Mouse (Mus musculus): Measurements from ENCODE around the gene Pa2g4. TPM values are rescaled to one million over a fixed set of nuclear protein-coding genes. Genes with fewer than 3 reads are reported as not detected.
A peak's percentile ranks its signal among the peaks of the same experiment; 100 is the strongest.

Gene Pa2g4
- polyA plus RNA-seq, 1 experiment from 2014 or later: 189 TPM

DNA sequence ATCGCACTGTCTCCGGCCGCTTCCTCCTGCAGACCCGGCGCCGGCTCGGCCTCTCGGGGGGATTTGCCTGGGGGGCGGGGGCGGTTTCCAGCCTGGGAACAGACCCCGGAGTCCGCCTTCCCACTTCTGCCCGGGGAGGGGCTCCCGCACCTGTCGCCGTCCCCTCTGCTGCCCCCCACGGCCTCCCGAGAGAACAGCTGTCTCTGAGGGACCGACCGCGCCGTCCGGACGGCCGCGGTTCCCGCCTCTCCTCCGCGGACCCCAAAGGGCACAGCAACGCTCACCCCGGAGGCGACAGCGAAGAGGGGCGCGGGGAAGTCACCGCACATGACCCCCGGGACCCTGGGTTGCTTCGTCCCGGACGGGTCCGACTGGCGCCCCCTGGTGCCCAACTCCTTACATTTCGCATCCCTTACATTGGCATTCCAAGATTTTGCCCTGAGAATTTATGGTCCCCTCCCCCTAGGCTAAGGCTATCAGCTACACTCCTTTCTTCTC, 24.5 kb upstream of the Pa2g4 start:
- no peaks in the 10 kb centered on the region for H3K36me3 ChIP-seq
- peak overlapping the region; percentile 54 for H3K4me3 ChIP-seq
- peaks cover 42% of the 10 kb centered on the region for H3K27me3 ChIP-seq
- H3K4me1 ChIP-seq: peaks cover 12% of the 10 kb centered on the region; the same call in 1 of the 2 replicates
- H3K27ac ChIP-seq: peak overlapping the region; percentile 87
- H3K9ac ChIP-seq: peak overlapping the region; percentile 34; the same call in 1 of the 2 replicates
- 0 out of 2 replicates have a peak, but pooled peaks have one; percentile 39 for ATAC-seq (ENCODE audit: insufficient number of reproducible peaks, insufficient read depth, low FRiP score, low TSS enrichment)
- peak overlapping the region; percentile 95 for H3K4me2 ChIP-seq (replicated peaks)
- no peaks in the 10 kb centered on the region for H3K9me3 ChIP-seq
- WGBS: under 1% methylated on average over 43 of the region's 43 CpGs

DNA sequence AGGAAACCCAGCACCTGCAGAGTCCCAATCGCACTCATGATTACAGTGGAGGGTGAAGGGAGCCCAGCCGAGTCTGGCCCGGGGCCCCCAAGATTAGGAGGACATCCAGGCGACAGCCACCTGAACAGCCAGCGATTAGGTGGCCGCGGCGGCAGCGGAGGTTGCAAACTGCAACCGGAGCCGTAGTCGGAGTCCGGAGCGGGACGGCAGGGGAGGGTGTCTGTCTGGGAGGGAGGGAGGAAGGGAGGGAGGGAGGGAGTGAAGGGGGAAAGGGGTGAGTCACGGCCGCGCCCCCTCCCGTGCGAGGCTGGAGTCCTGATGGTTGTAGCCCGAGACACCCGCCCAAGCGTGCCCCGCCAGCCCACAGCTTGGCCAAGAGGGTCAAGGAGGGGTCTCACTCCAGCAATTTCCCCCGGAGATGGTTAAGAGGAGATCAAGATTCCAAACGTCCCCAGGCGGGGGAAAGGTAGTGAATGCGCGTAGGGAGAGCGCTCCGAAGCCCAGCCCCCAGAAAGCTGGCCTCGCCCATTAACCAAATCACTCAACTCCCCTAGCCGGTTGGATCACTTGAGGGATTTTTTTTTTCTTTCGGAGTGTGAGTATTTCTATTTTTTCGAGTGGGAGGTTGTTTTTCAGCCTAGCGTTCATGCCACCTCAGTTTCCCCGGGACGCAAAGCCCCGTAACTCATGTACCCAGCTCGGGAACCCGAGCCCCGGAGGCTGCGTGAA, 23.8 kb upstream of the Pa2g4 start, which contains the start of gene Erbb3:
Gene Erbb3, minus strand, starts transcription at position 189 of the 729 bp plus-strand sequence.
- under 1% methylated on average over 41 of the region's 43 CpGs for WGBS
- peak within 1 kb of the TSS; percentile 87 for H3K27ac ChIP-seq
- peak within 1 kb of the TSS; percentile 95 for H3K4me2 ChIP-seq (replicated peaks)
- H3K4me1 ChIP-seq: peaks cover 12% of the 10 kb centered on the region; the same call in 1 of the 2 replicates
- H3K9ac ChIP-seq: peak within 1 kb of the TSS; percentile 39
- ATAC-seq (ENCODE audit: insufficient number of reproducible peaks, insufficient read depth, low FRiP score, low TSS enrichment): peak; percentile 53; the same call in 1 of the 2 replicates
- no peaks in the 10 kb centered on the region for H3K9me3 ChIP-seq
- H3K36me3 ChIP-seq: no peaks in the 10 kb centered on the region
- H3K4me3 ChIP-seq: peak within 1 kb of the TSS; percentile 54
- peaks cover 42% of the 10 kb centered on the region for H3K27me3 ChIP-seq

DNA sequence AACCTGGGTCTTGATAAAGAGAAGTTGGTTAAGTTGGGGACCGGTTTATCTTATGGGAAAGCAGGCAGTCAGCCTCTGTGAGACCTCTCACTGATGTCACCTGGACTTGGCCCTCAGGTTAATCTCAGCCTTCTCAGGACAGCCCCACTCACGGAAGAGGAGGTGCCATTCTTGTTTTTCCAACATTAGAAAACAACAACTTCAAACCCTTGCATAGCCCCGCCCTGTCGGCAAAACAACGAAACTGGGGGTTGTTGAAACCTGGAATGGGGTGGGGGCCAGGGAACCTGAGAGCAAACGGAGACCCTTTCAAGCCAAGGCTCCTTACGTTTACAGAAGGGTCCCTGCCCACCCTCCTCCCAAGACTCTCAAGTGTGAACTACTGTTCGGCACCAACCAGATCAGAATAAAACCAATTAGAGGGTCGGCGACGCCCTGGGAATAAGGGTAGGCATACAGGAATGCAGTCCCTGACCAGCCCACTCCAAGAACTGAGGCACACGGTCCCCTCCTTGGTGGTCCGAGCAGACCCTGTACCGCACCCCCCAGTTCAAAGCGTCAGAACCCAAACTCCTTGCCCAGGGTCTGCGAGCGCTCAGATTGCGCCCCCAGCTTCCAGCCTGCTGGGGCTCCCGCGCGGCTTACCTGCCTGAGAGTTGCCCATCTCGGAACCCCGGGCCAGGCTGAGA, 23.1 kb upstream of the Pa2g4 start:
- ATAC-seq (ENCODE audit: insufficient number of reproducible peaks, insufficient read depth, low FRiP score, low TSS enrichment): peak; percentile 7; the same call in 1 of the 2 replicates
- no peaks in the 10 kb centered on the region for H3K9me3 ChIP-seq
- peak overlapping the region; percentile 87 for H3K27ac ChIP-seq
- H3K4me3 ChIP-seq: peak overlapping the region; percentile 54
- peaks cover 45% of the 10 kb centered on the region for H3K27me3 ChIP-seq
- peak overlapping the region; percentile 95 for H3K4me2 ChIP-seq (replicated peaks)
- no peaks in the 10 kb centered on the region for H3K36me3 ChIP-seq
- peaks cover 12% of the 10 kb centered on the region; the same call in 1 of the 2 replicates for H3K4me1 ChIP-seq
- WGBS: 2% methylated on average over 23 of the region's 23 CpGs
- H3K9ac ChIP-seq: peak overlapping the region; percentile 39

DNA sequence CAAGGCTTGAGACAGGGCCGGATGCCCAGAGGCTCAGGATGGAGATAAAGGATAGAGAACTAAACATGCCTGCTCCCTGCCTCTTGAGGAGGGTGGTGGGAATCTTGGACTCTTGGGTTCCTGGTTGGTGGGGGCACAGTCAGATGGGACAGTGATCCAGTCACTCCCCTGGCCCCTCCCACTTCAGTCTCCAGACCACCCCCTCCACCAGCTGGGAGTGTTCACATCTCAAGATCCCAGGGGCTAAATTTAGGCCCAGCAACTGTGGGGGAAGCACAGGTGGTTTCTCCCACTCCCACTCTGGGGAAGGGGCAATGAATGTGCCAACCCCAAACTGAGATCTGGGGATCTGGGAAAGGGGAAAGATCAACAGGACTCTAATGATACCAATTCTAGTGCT, 22.3 kb upstream of the Pa2g4 start:
- Histone ChIP-seq H3K27me3 (peaks cover 46% of the 10 kb centered on the region), H3K27ac (peak overlapping the region; percentile 32; the same call in 1 of the 2 replicates), H3K36me3 (no peaks in the 10 kb centered on the region), H3K9me3 (no peaks in the 10 kb centered on the region), H3K4me3 (peak overlapping the region; percentile 54), H3K4me2 (replicated peaks) (peak overlapping the region; percentile 95), H3K4me1 (peaks cover 12% of the 10 kb centered on the region), H3K9ac (peak overlapping the region; percentile 10; the same call in 1 of the 2 replicates)
- no peak for ATAC-seq (ENCODE audit: insufficient number of reproducible peaks, insufficient read depth, low FRiP score, low TSS enrichment)
- 12% methylated on average over 1 of the region's 1 CpGs for WGBS

DNA sequence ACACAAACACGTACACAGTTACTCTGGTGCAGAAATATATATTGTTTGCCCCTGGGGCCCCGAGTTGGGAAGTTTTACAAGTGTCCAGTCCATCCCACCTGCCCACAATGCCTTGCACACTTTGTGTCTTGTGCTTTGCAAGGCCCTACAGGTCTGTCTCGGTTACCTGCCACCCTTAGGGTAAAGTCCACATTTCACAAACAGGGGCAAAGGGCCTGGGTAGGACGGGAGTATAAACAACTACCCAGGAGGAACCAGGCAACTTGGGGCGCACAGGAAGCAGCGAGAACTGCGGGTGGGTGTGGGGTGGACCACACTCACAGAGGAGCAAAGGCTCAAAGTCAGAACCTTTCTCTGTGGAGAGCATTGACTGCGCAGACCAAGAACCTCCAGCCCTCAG, 21.9 kb upstream of the Pa2g4 start:
- 27% methylated on average over 8 of the region's 8 CpGs for WGBS
- Histone ChIP-seq H3K36me3 (no peaks in the 10 kb centered on the region), H3K4me3 (peak overlapping the region; percentile 54), H3K4me1 (peaks cover 12% of the 10 kb centered on the region), H3K27ac (peak overlapping the region; percentile 32), H3K4me2 (replicated peaks) (peak overlapping the region; percentile 95), H3K9ac (peak overlapping the region; percentile 10; the same call in 1 of the 2 replicates), H3K27me3 (peaks cover 46% of the 10 kb centered on the region), H3K9me3 (no peaks in the 10 kb centered on the region)
- ATAC-seq (ENCODE audit: insufficient number of reproducible peaks, insufficient read depth, low FRiP score, low TSS enrichment): no peak

DNA sequence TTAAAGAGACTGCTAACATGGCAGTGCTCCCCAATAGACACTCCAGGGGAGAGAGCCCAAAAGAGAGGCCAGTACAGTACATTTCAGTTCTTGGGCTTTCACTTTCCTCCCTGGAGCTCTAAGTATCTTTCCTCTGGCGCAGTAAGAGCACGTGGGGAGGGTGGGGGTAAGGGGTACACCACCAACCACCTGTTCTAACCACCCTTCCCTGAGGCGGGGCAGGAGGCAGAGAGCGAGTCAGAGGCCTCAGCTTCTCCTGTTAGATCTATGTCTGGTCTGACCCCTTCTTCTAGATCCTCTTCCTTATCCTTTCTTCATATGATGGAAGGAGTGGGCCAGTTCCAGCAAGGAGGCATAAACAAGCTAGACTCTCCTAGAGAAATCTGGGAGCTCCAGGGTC, 21.3 kb upstream of the Pa2g4 start:
- WGBS: 28% methylated on average over 4 of the region's 4 CpGs
- Histone ChIP-seq H3K4me2 (replicated peaks) (peak overlapping the region; percentile 95), H3K4me3 (peak overlapping the region; percentile 54; the same call in 1 of the 2 replicates), H3K27me3 (peaks cover 46% of the 10 kb centered on the region), H3K27ac (peak overlapping the region; percentile 32; the same call in 1 of the 2 replicates), H3K9me3 (no peaks in the 10 kb centered on the region), H3K36me3 (no peaks in the 10 kb centered on the region), H3K4me1 (peaks cover 12% of the 10 kb centered on the region), H3K9ac (peak overlapping the region; percentile 11; the same call in 1 of the 2 replicates)
- no peak for ATAC-seq (ENCODE audit: insufficient number of reproducible peaks, insufficient read depth, low FRiP score, low TSS enrichment)

DNA sequence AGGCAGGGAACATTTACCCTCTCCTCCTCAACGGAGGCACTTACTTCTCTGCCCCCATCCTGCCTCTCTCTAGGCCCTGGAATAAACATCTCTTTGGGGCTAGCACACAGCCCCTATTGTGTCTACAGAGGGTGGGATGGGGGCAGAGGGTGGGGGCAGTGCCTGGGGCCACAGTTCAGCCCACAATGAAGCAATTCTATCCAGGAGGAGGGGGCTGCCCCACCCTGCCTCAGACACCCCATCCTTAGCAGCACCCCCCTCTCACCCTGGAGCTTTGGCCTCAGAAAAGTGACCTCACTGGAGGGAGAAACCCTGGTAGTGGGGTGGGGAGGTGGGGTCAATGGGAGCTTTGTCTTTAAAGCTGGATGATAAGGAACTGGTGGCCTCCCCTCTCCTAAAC, 20.8 kb upstream of the Pa2g4 start:
- Histone ChIP-seq H3K4me2 (replicated peaks) (peak overlapping the region; percentile 95), H3K4me3 (no peak overlapping the region), H3K9me3 (no peaks in the 10 kb centered on the region), H3K36me3 (peaks cover under 1% of the 10 kb centered on the region; the same call in 1 of the 2 replicates), H3K27ac (peak overlapping the region; percentile 32; the same call in 1 of the 2 replicates), H3K27me3 (peaks cover 46% of the 10 kb centered on the region), H3K4me1 (peaks cover 12% of the 10 kb centered on the region), H3K9ac (0 out of 2 replicates have a peak overlapping the region, but pooled peaks have one; percentile 11)
- 0% methylated on average over 1 of the region's 1 CpGs for WGBS
- peak; percentile 7; the same call in 1 of the 2 replicates for ATAC-seq (ENCODE audit: insufficient number of reproducible peaks, insufficient read depth, low FRiP score, low TSS enrichment)

DNA sequence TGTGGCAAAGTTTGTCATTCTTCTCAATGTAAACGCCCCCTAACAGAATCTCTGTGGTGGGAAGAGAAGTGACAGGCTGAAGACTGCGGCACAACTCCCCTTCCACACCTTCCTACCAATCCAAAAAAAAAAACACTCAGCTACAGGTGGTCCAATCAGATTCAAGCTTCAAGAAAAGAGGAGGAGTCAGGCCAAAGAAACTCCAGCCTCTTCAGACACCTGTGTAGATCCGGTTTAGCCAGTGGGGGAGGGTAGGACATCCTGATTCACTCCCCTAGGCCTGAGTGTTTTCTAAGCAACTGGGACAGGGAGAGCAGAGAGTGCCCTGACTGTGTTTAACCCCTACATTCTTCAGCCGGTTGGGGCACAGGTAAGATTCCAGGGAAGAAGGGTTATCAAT, 18.6 kb upstream of the Pa2g4 start:
- H3K27me3 ChIP-seq: peaks cover 43% of the 10 kb centered on the region
- no peaks in the 10 kb centered on the region for H3K9me3 ChIP-seq
- H3K27ac ChIP-seq: no peak overlapping the region
- H3K4me1 ChIP-seq: peaks cover 12% of the 10 kb centered on the region
- H3K9ac ChIP-seq: no peak overlapping the region
- ATAC-seq (ENCODE audit: insufficient number of reproducible peaks, insufficient read depth, low FRiP score, low TSS enrichment): no peak
- no peak overlapping the region for H3K4me3 ChIP-seq
- no peak overlapping the region for H3K4me2 ChIP-seq (replicated peaks)
- peaks cover 6% of the 10 kb centered on the region; the same call in 1 of the 2 replicates for H3K36me3 ChIP-seq
- 12% methylated on average over 4 of the region's 4 CpGs for WGBS

DNA sequence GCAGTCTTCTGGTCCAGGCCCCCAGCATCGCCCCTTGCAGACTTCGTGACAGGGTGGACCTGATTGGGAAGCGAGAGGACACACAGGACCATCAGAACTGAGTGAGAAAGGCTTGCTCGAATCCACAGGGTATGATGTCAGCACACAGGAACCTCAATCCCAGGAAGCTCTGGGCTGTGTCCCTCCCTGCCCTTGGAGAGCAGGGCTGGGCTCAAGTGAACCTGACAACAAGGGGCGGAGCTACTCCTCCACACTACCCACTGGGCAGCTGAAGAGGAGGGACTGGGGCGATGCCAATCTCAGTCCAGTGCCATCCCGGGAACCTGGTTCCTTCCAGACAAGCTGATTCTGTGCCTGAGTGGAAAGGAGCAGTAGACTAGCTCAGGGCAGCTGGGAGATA, 17.9 kb upstream of the Pa2g4 start:
- no peaks in the 10 kb centered on the region for H3K9me3 ChIP-seq
- H3K9ac ChIP-seq: no peak overlapping the region
- H3K4me2 ChIP-seq (replicated peaks): no peak overlapping the region
- H3K27me3 ChIP-seq: peaks cover 36% of the 10 kb centered on the region
- H3K36me3 ChIP-seq: peaks cover 6% of the 10 kb centered on the region; the same call in 1 of the 2 replicates
- no peak overlapping the region for H3K27ac ChIP-seq
- WGBS: 44% methylated on average over 7 of the region's 7 CpGs
- no peak overlapping the region for H3K4me3 ChIP-seq
- H3K4me1 ChIP-seq: peaks cover 7% of the 10 kb centered on the region
- no peak for ATAC-seq (ENCODE audit: insufficient number of reproducible peaks, insufficient read depth, low FRiP score, low TSS enrichment)

DNA sequence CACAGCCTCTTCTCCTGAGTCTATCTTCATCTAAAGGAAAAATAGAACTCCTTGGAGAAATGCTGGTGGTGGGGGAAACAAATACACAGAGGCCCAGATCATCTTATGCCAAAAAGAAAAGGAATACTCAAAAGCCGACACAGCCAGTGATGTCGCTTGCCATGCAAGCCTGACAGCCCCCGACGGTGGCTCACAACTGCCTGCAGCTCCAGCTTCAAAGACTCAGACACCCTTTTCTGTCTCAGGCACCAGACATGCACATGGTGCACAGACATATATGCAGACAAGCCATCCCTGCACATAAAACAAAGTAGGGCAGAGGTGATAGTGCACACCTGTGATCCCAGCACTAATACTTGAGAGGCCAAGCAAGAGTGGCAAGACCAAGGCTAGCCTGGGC, 13.9 kb upstream of the Pa2g4 start:
- H3K9ac ChIP-seq: no peak overlapping the region
- 0 out of 2 replicates have a peak, but pooled peaks cover 4% of the 10 kb centered on the region for H3K27me3 ChIP-seq
- 0 out of 2 replicates have a peak, but pooled peaks cover 3% of the 10 kb centered on the region for H3K9me3 ChIP-seq
- WGBS: 85% methylated on average over 4 of the region's 4 CpGs
- no peak overlapping the region for H3K4me3 ChIP-seq
- no peaks in the 10 kb centered on the region; the same call in 1 of the 2 replicates for H3K4me1 ChIP-seq
- H3K4me2 ChIP-seq (replicated peaks): no peak overlapping the region
- H3K27ac ChIP-seq: no peak overlapping the region
- peaks cover 10% of the 10 kb centered on the region; the same call in 1 of the 2 replicates for H3K36me3 ChIP-seq
- no peak for ATAC-seq (ENCODE audit: insufficient number of reproducible peaks, insufficient read depth, low FRiP score, low TSS enrichment)

DNA sequence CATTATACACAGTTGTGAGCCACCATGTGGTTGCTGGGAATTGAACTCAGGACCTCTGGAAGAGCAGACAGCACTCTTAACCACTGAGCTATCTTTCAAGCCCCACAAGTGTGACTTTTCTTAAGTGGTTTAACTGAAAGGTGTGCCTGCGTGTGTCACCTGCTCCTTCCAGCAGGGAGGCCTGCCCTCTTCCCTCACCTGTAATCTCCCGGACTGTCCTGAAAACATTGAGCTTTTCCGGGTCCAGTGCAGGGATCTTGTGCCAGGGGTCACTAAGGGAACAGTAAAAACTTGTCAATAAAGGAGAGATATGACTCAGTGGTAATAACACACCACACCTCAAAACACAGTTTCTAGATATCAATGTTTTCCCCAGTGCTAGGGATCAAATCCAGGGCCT, 13.5 kb upstream of the Pa2g4 start:
- Histone ChIP-seq H3K4me2 (replicated peaks) (no peak overlapping the region), H3K36me3 (peaks cover 10% of the 10 kb centered on the region; the same call in 1 of the 2 replicates), H3K27ac (no peak overlapping the region), H3K27me3 (0 out of 2 replicates have a peak, but pooled peaks cover 4% of the 10 kb centered on the region), H3K4me3 (no peak overlapping the region), H3K4me1 (no peaks in the 10 kb centered on the region; the same call in 1 of the 2 replicates), H3K9ac (no peak overlapping the region), H3K9me3 (0 out of 2 replicates have a peak, but pooled peaks cover 3% of the 10 kb centered on the region)
- ATAC-seq (ENCODE audit: insufficient number of reproducible peaks, insufficient read depth, low FRiP score, low TSS enrichment): no peak
- WGBS: 89% methylated on average over 3 of the region's 3 CpGs

All from embryonic facial prominence, embryonic 12.5 days (tissue).